Mouse (Mus musculus): ENCODE data around the gene Zfp651.

- TF ChIP-seq HCFC1 (IDR thresholded peaks at IDR 0.05; ENCODE audit: borderline replicate concordance, insufficient read depth, low read length): no peak
- no peak for TF ChIP-seq MAFK (IDR thresholded peaks at IDR 0.05; ENCODE audit: insufficient read depth, low read depth, low read length)
- no peak for TF ChIP-seq ZC3H11A (IDR thresholded peaks at IDR 0.05; ENCODE audit: borderline replicate concordance, low read depth, low read length)
- no peak for TF ChIP-seq CHD2 (IDR thresholded peaks at IDR 0.05; ENCODE audit: low read depth, low read length)
Measured at GRCm38 (mm10) chr9:121815183-121815582, 56.1 kb downstream of the Zfp651 start.
